Mouse (Mus musculus) bone marrow, adult 2 months (tissue): Measurements from ENCODE around the gene Tmem222.

Source experiments
- CTCF ChIP-seq: fragments of 200-500 bp; IDR thresholded peaks from 2 replicates; pipeline ENCODE4 v1.5.1; 2011; ENCODE audit warnings: low read length, control low read depth; ENCODE audit not compliant: control insufficient read depth, insufficient read depth
- POLR2A ChIP-seq: fragments of 200-500 bp; IDR thresholded peaks from 2 replicates; pipeline ENCODE4 v1.6.1; 2011; ENCODE audit warnings: low read depth, mild to moderate bottlenecking, control low read depth, low read length, borderline replicate concordance; ENCODE audit not compliant: control insufficient read depth

DNA sequence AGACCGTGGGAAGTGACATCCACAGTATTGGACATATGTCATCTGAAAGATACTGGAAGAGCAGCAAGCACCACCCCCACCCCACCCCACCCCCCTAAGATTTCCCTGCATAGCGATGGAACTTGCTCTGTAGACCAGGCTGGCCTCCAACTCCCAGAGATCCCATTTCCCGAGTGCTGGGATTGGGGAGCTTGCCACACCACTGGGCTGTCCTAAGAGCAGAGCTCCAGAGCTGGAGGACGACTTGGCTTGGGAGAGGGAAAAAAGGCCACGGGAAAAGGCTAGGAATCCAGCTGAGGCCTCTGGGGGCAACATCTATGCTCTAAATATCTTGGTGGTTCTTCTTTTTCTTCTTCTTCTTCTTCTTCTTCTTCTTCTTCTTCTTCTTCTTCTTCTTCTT lies 42.8 kb downstream of the Tmem222 start:
- TF ChIP-seq CTCF (no peak), POLR2A (no peak)
